Mouse (Mus musculus) neural tube, embryonic 14.5 days (tissue): ENCODE measurements around the gene Omt2a. TPM values are rescaled to one million over a fixed set of nuclear protein-coding genes. Genes with fewer than 3 reads are reported as not detected.
"Not testable (repeated sequence)": the region's sequence is repeated elsewhere in the genome, so short reads cannot be mapped to it uniquely, and the experiment has no call there.

ENCODE experiments used
- ATAC-seq: fragments of 200-750 bp; cut with Nextera tagmentation; 2 replicates; pipeline ENCODE4 v1.8.0; 2017; ENCODE audit warnings: low read depth, mild to moderate bottlenecking, moderate TSS enrichment, moderate library complexity
- H3K27ac ChIP-seq: fragments of 300-500 bp; sonication (generic); 2 replicates; pipeline ENCODE4 v1.5.1; 2014; ENCODE audit warnings: low read depth, mild to moderate bottlenecking, control low read depth, low read length, moderate library complexity, mixed read lengths
- H3K27me3 ChIP-seq: fragments of 300-500 bp; sonication (generic); 2 replicates; pipeline ENCODE4 v1.6.1; 2014; ENCODE audit warnings: low read length; ENCODE audit not compliant: control insufficient read depth, insufficient read depth
- H3K36me3 ChIP-seq: fragments of 300-500 bp; sonication (generic); 2 replicates; pipeline ENCODE4 v1.6.1; 2014; ENCODE audit warnings: low read length, mixed read lengths; ENCODE audit not compliant: control insufficient read depth, insufficient read depth
- H3K4me1 ChIP-seq: fragments of 300-500 bp; sonication (generic); 2 replicates; pipeline ENCODE4 v1.6.1; 2014; ENCODE audit warnings: low read length; ENCODE audit not compliant: control insufficient read depth, insufficient read depth
- H3K4me2 ChIP-seq: fragments of 300-500 bp; sonication (generic); 2 replicates; pipeline ENCODE4 v1.6.1; 2014; ENCODE audit warnings: mild to moderate bottlenecking, low read depth, low read length, control low read depth
- H3K4me3 ChIP-seq: fragments of 300-500 bp; sonication (generic); 2 replicates; pipeline ENCODE4 v1.5.1; 2014; ENCODE audit warnings: low read depth, low read length, control low read depth, mixed read lengths
- H3K9ac ChIP-seq: fragments of 300-500 bp; sonication (generic); replicated peaks from 2 replicates; pipeline ENCODE4 v1.6.1; 2014; ENCODE audit warnings: low read depth, mild to moderate bottlenecking, control low read depth, low read length, mixed read lengths
- H3K9me3 ChIP-seq: fragments of 300-500 bp; sonication (generic); 2 replicates; pipeline ENCODE4 v1.6.1; 2016; ENCODE audit warnings: low read length; ENCODE audit not compliant: control insufficient read depth
- WGBS: fragments of 180-500 bp; shearing (Covaris S2); extraction: QIAGEN DNeasy Blood & Tissue Kit; methylation state at CpG from one replicate; pipeline ENCODE4 v1.1.7; 2014; 5-methylcytosine and 5-hydroxymethylcytosine counted together
- polyA plus RNA-seq: library from polyadenylated mRNA; unstranded; fragments of >200 nt; fragmentation: Nextera tagmentation; extraction: Ambion mirVana; gene quantifications from 2 replicates; pipeline ENCODE4 v1.2.1, GENCODE M21; 2014

The Omt2a gene
- polyA plus RNA-seq, 1 experiment from 2014 or later, result not detected

DNA sequence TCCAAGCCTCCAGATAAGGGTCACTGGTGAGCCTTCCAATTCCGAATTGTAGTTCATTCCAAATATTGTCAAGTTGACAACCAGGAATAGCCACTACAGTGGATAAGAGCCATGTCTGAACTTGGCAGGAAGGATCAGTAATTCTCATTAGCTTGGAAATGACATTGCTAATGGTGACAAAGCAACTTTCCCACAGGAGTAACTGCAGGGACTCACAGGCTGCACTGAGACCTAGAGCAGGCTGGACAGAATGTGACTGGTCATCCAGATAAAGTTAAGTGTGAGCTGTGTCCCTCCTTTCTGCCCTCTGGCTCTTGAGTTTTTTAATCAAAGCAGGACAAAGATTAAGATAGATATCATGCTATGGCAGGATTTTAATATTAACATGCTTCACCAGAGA lies 25.5 kb downstream of the Omt2a start:
- not testable (repeated sequence) for ATAC-seq, H3K36me3 ChIP-seq

DNA sequence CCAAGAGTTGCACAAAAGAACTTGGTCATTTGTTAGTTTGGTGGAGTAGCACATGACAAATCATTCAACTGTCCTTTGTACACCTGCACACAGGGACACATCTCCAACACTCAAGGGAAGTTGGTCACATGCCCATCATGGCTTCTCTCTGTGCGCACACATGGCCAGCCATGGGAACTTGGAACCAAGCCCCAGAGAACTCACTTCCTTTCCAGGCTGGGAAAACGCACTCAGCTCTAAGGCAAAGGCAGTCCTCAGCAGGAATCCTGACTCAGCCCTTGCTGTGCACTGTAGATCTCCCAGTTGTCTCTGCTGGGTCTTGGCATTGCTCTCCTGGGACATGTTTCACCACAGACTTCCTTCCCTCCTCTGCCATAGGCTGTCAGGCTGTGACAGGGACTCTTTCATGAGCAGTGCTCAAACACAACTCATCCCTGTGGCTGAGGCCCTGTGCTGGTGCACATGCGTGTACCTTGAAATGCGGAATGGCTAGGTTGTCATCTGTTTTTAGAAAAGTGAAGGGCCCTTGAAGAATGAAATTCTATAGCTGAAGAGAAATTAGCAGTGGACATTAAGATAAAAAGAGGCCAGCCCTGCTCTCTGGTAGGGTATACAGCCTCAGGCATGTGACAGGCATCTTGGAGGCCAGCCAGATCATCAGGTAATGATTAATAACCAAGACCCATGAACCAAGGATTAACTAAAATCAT lies 32.4 kb downstream of the Omt2a start:
- H3K9ac ChIP-seq, H3K4me1 ChIP-seq, H3K4me2 ChIP-seq, H3K27ac ChIP-seq, H3K36me3 ChIP-seq, H3K4me3 ChIP-seq, ATAC-seq, H3K9me3 ChIP-seq, H3K27me3 ChIP-seq: not testable (repeated sequence)
- 87% methylated on average over 4 of the region's 4 CpGs for WGBS

More for the DNA sequence above, 25.5 kb downstream of the Omt2a start:
- H3K4me2 ChIP-seq, H3K4me3 ChIP-seq, H3K9me3 ChIP-seq, H3K27ac ChIP-seq, H3K9ac ChIP-seq, H3K27me3 ChIP-seq, H3K4me1 ChIP-seq: not testable (repeated sequence)
- WGBS, result 54% methylated on average over 1 of the region's 1 CpGs

DNA sequence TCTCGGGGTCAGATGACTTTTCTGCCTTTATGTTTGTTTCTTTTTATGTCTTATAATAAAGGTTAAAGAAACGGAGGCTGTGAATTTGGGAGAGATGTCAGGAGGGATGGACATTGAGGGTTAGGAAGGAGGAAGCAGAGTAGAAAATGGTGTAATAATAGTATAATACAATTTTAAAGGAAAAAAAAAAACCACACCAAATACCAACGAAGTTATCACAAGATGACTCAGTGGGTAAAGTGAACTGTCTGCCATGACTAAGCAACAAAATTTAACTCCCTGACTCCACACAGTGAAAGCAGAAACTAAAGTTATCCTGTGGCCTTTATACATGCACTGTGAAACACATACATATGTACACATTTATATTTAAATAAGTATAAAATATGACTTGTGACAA lies 43.7 kb downstream of the Omt2a start:
- WGBS, result 96% methylated on average over 3 of the region's 3 CpGs
- H3K4me3 ChIP-seq, H3K4me1 ChIP-seq, H3K27me3 ChIP-seq, H3K27ac ChIP-seq, H3K4me2 ChIP-seq, H3K36me3 ChIP-seq, H3K9me3 ChIP-seq, ATAC-seq, H3K9ac ChIP-seq: not testable (repeated sequence)

Other genes starting within 250 kb of the Omt2a start
- gene Fbxo9, start 205.7 kb downstream of the Omt2a start, polyA plus RNA-seq, result 91.4 and 94.7 TPM in 2 replicates
- gene Ick, start 205.6 kb downstream of the Omt2a start, polyA plus RNA-seq, result 36.0 and 40.8 TPM in 2 replicates
- gene Gsta4, start 132.0 kb downstream of the Omt2a start, polyA plus RNA-seq, result 34.4 and 34.9 TPM in 2 replicates
- gene Gsta1, start 84.1 kb downstream of the Omt2a start, polyA plus RNA-seq, result not detected in 2 replicates
- gene Gm3776, start 57.7 kb downstream of the Omt2a start, polyA plus RNA-seq, result not detected in 2 replicates
- not detected in 2 replicates for gene Gm10639, start 24.9 kb downstream of the Omt2a start, polyA plus RNA-seq
- gene Omt2b, start 12.8 kb upstream of the Omt2a start, polyA plus RNA-seq, result not detected in 2 replicates
- gene Gsta2, start 41.0 kb upstream of the Omt2a start, polyA plus RNA-seq, result not detected in 2 replicates
- 3.1 and 5.9 TPM in 2 replicates for gene Dppa5a, start 53.4 kb upstream of the Omt2a start, polyA plus RNA-seq
- 4.1 and 4.9 TPM in 2 replicates for gene Ooep, start 63.9 kb upstream of the Omt2a start, polyA plus RNA-seq
- gene Ddx43, start 81.0 kb upstream of the Omt2a start, polyA plus RNA-seq, result 0.12 and 0.59 TPM in 2 replicates
- 0.60 and 0.70 TPM in 2 replicates for gene Cgas, start 128.4 kb upstream of the Omt2a start, polyA plus RNA-seq
- 32.0 and 34.6 TPM in 2 replicates for gene Mto1, start 133.4 kb upstream of the Omt2a start, polyA plus RNA-seq
- gene Gm17324, start 134.0 kb upstream of the Omt2a start, polyA plus RNA-seq, result 2.1 and 2.4 TPM in 2 replicates
- gene Eef1a1, start 174.4 kb upstream of the Omt2a start, polyA plus RNA-seq, result 3,427 and 3,855 TPM in 2 replicates